12 mouse cellular contexts compared by ENCODE assay signal in genomic region chr5:13405432-13405831, GRCm38 (mm10).
DNase-seq lines count a peak whose midpoint lies in the region; ATAC-seq and TF ChIP-seq lines count a peak whose summit lies in the region.
"Had no signal": no experiment of that assay in that cellular context is flagged by ENCODE, and none has a peak within 500 bp of the region (broad histone marks: within the 10 kb centered on the region; RNA-seq: fewer than 3 reads in every experiment).

No protein-coding gene starts in this region.

- peak in 1 of 3 experiments; percentile 53; a peak in 2 of 6 replicates for TF ChIP-seq CTCF in MEL (IDR thresholded peaks at IDR 0.05 in 2 of 3, conservative IDR thresholded peaks at IDR 0.05 in 1 of 3; ENCODE audit: control insufficient read depth in 1 of 3, insufficient read depth in 1 of 3, low read depth in 2 of 3, low read length in 3 of 3, poor library complexity in 1 of 3, severe bottlenecking in 1 of 3)

- no peak for ATAC-seq in kidney, embryonic 15.5 days (replicated peaks; ENCODE audit: low FRiP score)
- ATAC-seq in forebrain, embryonic 14.5 days = peak; percentile 74

- H3K9me3 ChIP-seq in kidney, embryonic 15.5 days (replicated peaks) = no peaks in the 10 kb centered on the region
- H3K9me3 ChIP-seq in MEL (replicated peaks; ENCODE audit: insufficient read depth, low read length) = no peaks in the 10 kb centered on the region
- H3K9me3 ChIP-seq in forebrain, embryonic 14.5 days (replicated peaks; ENCODE audit: control insufficient read depth, low read length) = no peaks in the 10 kb centered on the region
- H3K9me3 ChIP-seq: embryonic facial prominence, embryonic 12.5 days; limb, embryonic 13.5 days; neural tube, embryonic 13.5 days had no signal

- peak; percentile 38 to 54 for DNase-seq in cerebellum, postnatal 10 days
- no peak for DNase-seq in cerebellum, adult 9-10 months
- DNase-seq in kidney, postnatal 14 days = peak; percentile 14
- DNase-seq in MEL (ENCODE audit: low read depth, low spot score) (peak; percentile 26), MN1 (ENCODE audit: low spot score) (no peak)
- peak; percentile 78 for DNase-seq in forebrain, embryonic 14.5 days (ENCODE audit: low spot score)
- DNase-seq in thymus, postnatal 4 days = no peak
- DNase-seq: adrenal gland, postnatal 14 days had no signal

- H3K4me3 ChIP-seq in kidney, embryonic 15.5 days (replicated peaks) = no peak overlapping the region
- H3K4me3 ChIP-seq in MEL (ENCODE audit: control insufficient read depth in 1 of 2, insufficient read depth in 1 of 2, low read depth in 2 of 2, low read length in 2 of 2) = no peak overlapping the region
- no peak overlapping the region for H3K4me3 ChIP-seq in forebrain, embryonic 14.5 days (ENCODE audit: low read depth, low read length)
- H3K4me3 ChIP-seq: embryonic facial prominence, embryonic 12.5 days; limb, embryonic 13.5 days; neural tube, embryonic 13.5 days had no signal

- no peak overlapping the region for H3K27ac ChIP-seq in kidney, embryonic 15.5 days
- no peak overlapping the region for H3K27ac ChIP-seq in MEL (ENCODE audit: control insufficient read depth, low read depth, low read length)
- H3K27ac ChIP-seq in forebrain, embryonic 14.5 days (ENCODE audit: low read depth, low read length) = no peak overlapping the region
- H3K27ac ChIP-seq: embryonic facial prominence, embryonic 12.5 days; limb, embryonic 13.5 days; neural tube, embryonic 13.5 days had no signal

- peak; percentile 49 for TF ChIP-seq RAD21 in MEL (IDR thresholded peaks at IDR 0.05; ENCODE audit: low read depth, low read length)

- no peak overlapping the region for H3K4me2 ChIP-seq in kidney, embryonic 15.5 days
- H3K4me2 ChIP-seq in forebrain, embryonic 14.5 days (ENCODE audit: low read length) = no peak overlapping the region
- H3K4me2 ChIP-seq: embryonic facial prominence, embryonic 12.5 days; limb, embryonic 13.5 days; neural tube, embryonic 13.5 days had no signal

- no peak for TF ChIP-seq EP300 in MEL (IDR thresholded peaks at IDR 0.05; ENCODE audit: low read depth in 1 of 2, low read length in 2 of 2)

- TF ChIP-seq POLR2A in MEL (IDR thresholded peaks at IDR 0.05; ENCODE audit: control insufficient read depth in 1 of 2, insufficient read depth in 1 of 2, low read depth in 1 of 2, low read length in 2 of 2, poor library complexity in 1 of 2) = no peak

- H3K79me2 ChIP-seq in MEL (ENCODE audit: control insufficient read depth, insufficient read depth, low read length, poor library complexity) = no peaks in the 10 kb centered on the region

- H3K9ac ChIP-seq in kidney, embryonic 15.5 days = no peak overlapping the region
- H3K9ac ChIP-seq in MEL (ENCODE audit: control insufficient read depth, low read depth, low read length, poor library complexity, severe bottlenecking) = no peak overlapping the region
- no peak overlapping the region for H3K9ac ChIP-seq in forebrain, embryonic 14.5 days (ENCODE audit: low read length)
- H3K9ac ChIP-seq: embryonic facial prominence, embryonic 12.5 days; limb, embryonic 13.5 days; neural tube, embryonic 13.5 days had no signal

- no peaks in the 10 kb centered on the region for H3K4me1 ChIP-seq in kidney, embryonic 15.5 days
- H3K4me1 ChIP-seq in MEL (ENCODE audit: control insufficient read depth in 1 of 2, insufficient read depth in 2 of 2, low read length in 2 of 2) = no peaks in the 10 kb centered on the region
- H3K4me1 ChIP-seq in forebrain, embryonic 14.5 days (ENCODE audit: control insufficient read depth, insufficient read depth, low read length) = peaks cover 3% of the 10 kb centered on the region; the same call in 1 of the 2 replicates
- H3K4me1 ChIP-seq: neural tube, embryonic 13.5 days had no signal

- H3K36me3 ChIP-seq in kidney, embryonic 15.5 days = no peaks in the 10 kb centered on the region
- H3K36me3 ChIP-seq in MEL (ENCODE audit: control insufficient read depth in 1 of 2, insufficient read depth in 2 of 2, low read length in 2 of 2) = no peaks in the 10 kb centered on the region
- no peaks in the 10 kb centered on the region for H3K36me3 ChIP-seq in forebrain, embryonic 14.5 days (ENCODE audit: control insufficient read depth, insufficient read depth, low read length)
- H3K36me3 ChIP-seq: embryonic facial prominence, embryonic 12.5 days; limb, embryonic 13.5 days; neural tube, embryonic 13.5 days had no signal

- 36% methylated on average over 1 of the region's 1 CpGs for WGBS in kidney, embryonic 15.5 days
- 15% methylated on average over 1 of the region's 1 CpGs for WGBS in forebrain, embryonic 14.5 days

- no peaks in the 10 kb centered on the region for H3K27me3 ChIP-seq in kidney, embryonic 15.5 days
- H3K27me3 ChIP-seq in MEL (ENCODE audit: control insufficient read depth in 1 of 2, insufficient read depth in 2 of 2, low read length in 2 of 2) = no peaks in the 10 kb centered on the region
- H3K27me3 ChIP-seq in forebrain, embryonic 14.5 days (replicated peaks; ENCODE audit: control insufficient read depth, insufficient read depth, low read length) = no peaks in the 10 kb centered on the region
- H3K27me3 ChIP-seq: embryonic facial prominence, embryonic 12.5 days; limb, embryonic 13.5 days; neural tube, embryonic 13.5 days had no signal

TF ChIP-seq in MEL, 35 proteins besides CTCF, POLR2A, EP300 and RAD21:
- no peak for TF ChIP-seq MAZ (IDR thresholded peaks at IDR 0.05; ENCODE audit: low read depth, low read length)
- peak; percentile 70 for TF ChIP-seq SMC3 (IDR thresholded peaks at IDR 0.05; ENCODE audit: low read depth, low read length)
- TF ChIP-seq ZC3H11A (IDR thresholded peaks at IDR 0.05; ENCODE audit: low read depth, low read length) = peak; percentile 21; the same call in 1 of the 2 replicates
- TF ChIP-seq USF1 (IDR thresholded peaks at IDR 0.05; ENCODE audit: low read depth, low read length) = no peak
- no peak for TF ChIP-seq MAX (IDR thresholded peaks at IDR 0.05; ENCODE audit: low read length)

Comparison
In these comparisons a context has a peak if more than half of its experiments do, and no peak if none do; other contexts are left out.
1. DNase-seq: peak in cerebellum, postnatal 10 days (2 of 2), kidney, postnatal 14 days (single experiment), MEL (single experiment) and forebrain, embryonic 14.5 days (single experiment); none in cerebellum, adult 9-10 months (single experiment), MN1 (single experiment) and thymus, postnatal 4 days (single experiment).